Mouse (Mus musculus): ENCODE data around the gene Rab3gap2.

Gene Rab3gap2

GRCm38 (mm10) chr1:185331364-185331763 lies 127.4 kb downstream of the Rab3gap2 start:
- CTCF ChIA-PET, result interaction anchor here (0.7 kb wide), 1 partner anchor 32 kb away, joined by 4 read pairs; no protein-coding TSS in a partner anchor

GRCm38 (mm10) chr1:185331983-185332430 lies 128.1 kb downstream of the Rab3gap2 start, which contains the start of gene Bpnt1:
Gene Bpnt1, plus strand, starts transcription at chr1:185332149.
- CTCF ChIA-PET, result no interaction called here

- CTCF ChIA-PET, result no interaction called here
These were observed 129.7 kb downstream of the Rab3gap2 start for GRCm38 (mm10) chr1:185333651-185334050.

GRCm38 (mm10) chr1:185334136-185334535 lies 130.2 kb downstream of the Rab3gap2 start:
- CTCF ChIA-PET, result no interaction called here

GRCm38 (mm10) chr1:185335231-185335765 lies 131.4 kb downstream of the Rab3gap2 start:
- CTCF ChIA-PET, result no interaction called here
